Mouse (Mus musculus) erythroblast, embryonic 14.5 days (primary cell): ENCODE results near the gene Gnmt.

Source experiments
- GATA1 ChIP-seq: IDR thresholded peaks from 2 replicates; pipeline ENCODE4 v1.6.1; 2012; ENCODE audit warnings: low read length, inconsistent platforms, mixed read lengths
- TAL1 ChIP-seq: IDR thresholded peaks from 3 replicates; pipeline ENCODE4 v1.6.1; 2012; ENCODE audit warnings: low read length, inconsistent platforms, mixed read lengths

DNA sequence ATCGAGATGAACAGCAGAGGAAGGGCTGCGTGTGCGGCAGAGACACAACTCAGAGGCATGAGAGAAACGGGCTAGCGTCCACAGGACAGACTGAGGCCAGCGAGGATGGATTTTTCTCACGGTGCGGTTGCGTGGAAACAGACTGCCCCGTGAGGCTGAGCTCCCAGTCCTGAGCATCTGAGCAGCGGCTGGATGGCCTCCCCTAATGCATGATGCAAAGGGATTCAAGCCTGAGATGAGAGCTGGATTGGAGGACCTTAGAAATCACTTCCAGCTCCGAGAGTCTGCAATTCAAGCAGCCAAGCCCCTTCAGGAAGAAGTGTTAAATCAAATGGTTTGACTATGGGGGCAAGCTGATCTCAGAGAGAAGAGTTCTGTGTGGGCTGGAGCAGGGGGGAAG, 27.5 kb downstream of the Gnmt start:
- TF ChIP-seq GATA1: no peak
- TF ChIP-seq TAL1: no peak
